In the genomic region with DNA sequence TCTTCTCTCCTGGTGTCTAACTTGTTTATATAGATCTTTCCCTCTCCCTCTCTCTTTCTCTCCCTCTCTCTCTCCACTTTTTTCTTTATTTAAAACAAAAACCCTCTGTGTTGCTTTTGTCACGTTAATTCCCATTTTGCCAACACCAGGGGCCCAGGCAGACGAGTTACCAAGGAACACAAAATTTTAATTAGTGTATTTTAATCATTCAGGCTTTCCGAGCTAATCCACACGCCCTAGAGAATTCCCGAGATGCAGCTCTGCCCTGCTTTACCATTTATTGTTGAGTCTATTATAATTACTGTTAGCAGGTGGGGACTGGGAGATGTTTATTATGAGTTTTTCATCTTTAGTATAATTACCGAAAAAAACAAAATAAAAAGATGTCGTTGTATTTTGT, we compare ENCODE assay signal across 8 mouse cellular contexts. TPM values are rescaled to one million over a fixed set of nuclear protein-coding genes. Genes with fewer than 3 reads are reported as not detected.
A peak's percentile ranks its signal among the peaks of the same experiment; 100 is the strongest.
DNase-seq lines count a peak whose midpoint lies in the region; ATAC-seq and TF ChIP-seq lines count a peak whose summit lies in the region.

No protein-coding gene starts in this region.

- no peak for TF ChIP-seq EP300 in stomach, postnatal 0 days (optimal IDR thresholded peaks at IDR 0.05)

- peak overlapping the region; percentile 50; the same call in 1 of the 2 replicates for H3K9ac ChIP-seq in heart, embryonic 11.5 days (ENCODE audit: low read depth, low read length)
- no peak overlapping the region for H3K9ac ChIP-seq in stomach, embryonic 14.5 days (replicated peaks; ENCODE audit: low read depth, low read length)
- no peak overlapping the region for H3K9ac ChIP-seq in stomach, postnatal 0 days (ENCODE audit: low read length)
- H3K9ac ChIP-seq in limb, embryonic 11.5 days (ENCODE audit: low read length): peak overlapping the region; percentile 46
- H3K9ac ChIP-seq in stomach, embryonic 16.5 days (ENCODE audit: low read length): peak overlapping the region; percentile 1; the same call in 1 of the 2 replicates

- TF ChIP-seq CTCF in stomach, postnatal 0 days (IDR thresholded peaks at IDR 0.05; ENCODE audit: low read depth): no peak

- peaks cover 31% of the 10 kb centered on the region for H3K4me1 ChIP-seq in heart, embryonic 11.5 days (ENCODE audit: control insufficient read depth, insufficient read depth, low read length)
- H3K4me1 ChIP-seq in stomach, embryonic 14.5 days (ENCODE audit: control insufficient read depth, insufficient read depth, low read length): peaks cover 10% of the 10 kb centered on the region; the same call in 1 of the 2 replicates
- no peaks in the 10 kb centered on the region; the same call in 1 of the 2 replicates for H3K4me1 ChIP-seq in stomach, postnatal 0 days (replicated peaks; ENCODE audit: control insufficient read depth, insufficient read depth)
- H3K4me1 ChIP-seq in limb, embryonic 11.5 days (ENCODE audit: control insufficient read depth, insufficient read depth, low read length): peaks cover 10% of the 10 kb centered on the region; the same call in 1 of the 2 replicates
- peaks cover 15% of the 10 kb centered on the region for H3K4me1 ChIP-seq in stomach, embryonic 16.5 days (ENCODE audit: control insufficient read depth, insufficient read depth, low read length)

- H3K36me3 ChIP-seq in heart, embryonic 11.5 days (ENCODE audit: control insufficient read depth, insufficient read depth, low read length): no peaks in the 10 kb centered on the region
- H3K36me3 ChIP-seq in stomach, embryonic 14.5 days (ENCODE audit: control insufficient read depth, insufficient read depth, low read length): no peaks in the 10 kb centered on the region
- no peaks in the 10 kb centered on the region for H3K36me3 ChIP-seq in stomach, postnatal 0 days (ENCODE audit: control insufficient read depth, insufficient read depth, low read length)
- H3K36me3 ChIP-seq in limb, embryonic 11.5 days (ENCODE audit: control insufficient read depth, insufficient read depth, low read length): no peaks in the 10 kb centered on the region
- H3K36me3 ChIP-seq in stomach, embryonic 16.5 days (ENCODE audit: control insufficient read depth, insufficient read depth, low read length): no peaks in the 10 kb centered on the region

- no peak for ATAC-seq in heart, embryonic 11.5 days (replicated peaks; ENCODE audit: insufficient number of reproducible peaks, low FRiP score, low TSS enrichment)
- no peak for ATAC-seq in stomach, embryonic 14.5 days (ENCODE audit: insufficient number of reproducible peaks, insufficient read depth, low FRiP score, low read depth)
- no peak for ATAC-seq in stomach, postnatal 0 days (ENCODE audit: low FRiP score, low TSS enrichment)
- ATAC-seq in limb, embryonic 11.5 days (ENCODE audit: insufficient number of reproducible peaks, low FRiP score, low TSS enrichment, low read depth): no peak
- ATAC-seq in stomach, embryonic 16.5 days (ENCODE audit: insufficient read depth, low FRiP score): no peak

- no peaks in the 10 kb centered on the region for H3K9me3 ChIP-seq in heart, embryonic 11.5 days (replicated peaks; ENCODE audit: control insufficient read depth, low read length)
- no peaks in the 10 kb centered on the region for H3K9me3 ChIP-seq in stomach, embryonic 14.5 days (ENCODE audit: control insufficient read depth, low read depth, low read length)
- H3K9me3 ChIP-seq in stomach, postnatal 0 days (ENCODE audit: control insufficient read depth, low read length): no peaks in the 10 kb centered on the region
- H3K9me3 ChIP-seq in limb, embryonic 11.5 days (ENCODE audit: control insufficient read depth, low read length): no peaks in the 10 kb centered on the region
- no peaks in the 10 kb centered on the region for H3K9me3 ChIP-seq in stomach, embryonic 16.5 days (replicated peaks; ENCODE audit: control insufficient read depth, low read length)

- no peak for DNase-seq in heart, adult 11 months
- DNase-seq in stomach, postnatal 0 days (ENCODE audit: low spot score): no peak
- no peak for DNase-seq in limb, embryonic 11.5 days (ENCODE audit: low spot score)
- DNase-seq in gastrocnemius, postnatal 4 days (ENCODE audit: low spot score in 2 of 2): no peak
- no peak for DNase-seq in adrenal gland, adult 18-20 months (ENCODE audit: low spot score in 2 of 2)

- H3K4me3 ChIP-seq in heart, embryonic 11.5 days (ENCODE audit: low read depth, low read length): no peak overlapping the region
- H3K4me3 ChIP-seq in stomach, embryonic 14.5 days (ENCODE audit: low read depth, low read length): no peak overlapping the region
- H3K4me3 ChIP-seq in stomach, postnatal 0 days (ENCODE audit: low read depth, low read length): no peak overlapping the region
- H3K4me3 ChIP-seq in limb, embryonic 11.5 days (ENCODE audit: low read depth, low read length): 0 out of 2 replicates have a peak overlapping the region, but pooled peaks have one; percentile 30
- no peak overlapping the region for H3K4me3 ChIP-seq in stomach, embryonic 16.5 days (replicated peaks; ENCODE audit: low read length)

- H3K27ac ChIP-seq in heart, embryonic 11.5 days (ENCODE audit: low read depth, low read length): no peak overlapping the region
- H3K27ac ChIP-seq in stomach, embryonic 14.5 days (ENCODE audit: low read length): no peak overlapping the region
- no peak overlapping the region for H3K27ac ChIP-seq in stomach, postnatal 0 days (replicated peaks)
- no peak overlapping the region for H3K27ac ChIP-seq in limb, embryonic 11.5 days (replicated peaks; ENCODE audit: low read depth, low read length)
- no peak overlapping the region for H3K27ac ChIP-seq in stomach, embryonic 16.5 days (ENCODE audit: low read length)

- H3K4me2 ChIP-seq in heart, embryonic 11.5 days: peak overlapping the region; percentile 65
- H3K4me2 ChIP-seq in stomach, embryonic 14.5 days (replicated peaks; ENCODE audit: low read depth, low read length): peak overlapping the region; percentile 38
- H3K4me2 ChIP-seq in stomach, postnatal 0 days (replicated peaks; ENCODE audit: low read depth): no peak overlapping the region
- peak overlapping the region; percentile 50 for H3K4me2 ChIP-seq in limb, embryonic 11.5 days (ENCODE audit: low read depth, severe bottlenecking)
- no peak overlapping the region for H3K4me2 ChIP-seq in stomach, embryonic 16.5 days (ENCODE audit: low read depth, low read length)

- WGBS in heart, embryonic 11.5 days (ENCODE audit: insufficient replicate concordance): 62% methylated on average over 7 of the region's 7 CpGs
- WGBS in stomach, embryonic 14.5 days: 57% methylated on average over 7 of the region's 7 CpGs
- 67% methylated on average over 7 of the region's 7 CpGs for WGBS in stomach, postnatal 0 days
- WGBS in limb, embryonic 11.5 days: 35% methylated on average over 7 of the region's 7 CpGs
- WGBS in stomach, embryonic 16.5 days: 65% methylated on average over 7 of the region's 7 CpGs

- peaks cover 18% of the 10 kb centered on the region for H3K27me3 ChIP-seq in heart, embryonic 11.5 days (ENCODE audit: control insufficient read depth, insufficient read depth, low read length)
- H3K27me3 ChIP-seq in stomach, embryonic 14.5 days (ENCODE audit: control insufficient read depth, insufficient read depth, low read length): 0 out of 2 replicates have a peak, but pooled peaks cover 4% of the 10 kb centered on the region
- no peaks in the 10 kb centered on the region for H3K27me3 ChIP-seq in stomach, postnatal 0 days (ENCODE audit: control insufficient read depth, insufficient read depth, low read length)
- peaks cover 14% of the 10 kb centered on the region for H3K27me3 ChIP-seq in limb, embryonic 11.5 days (ENCODE audit: control insufficient read depth, insufficient read depth, low read length)
- peaks cover 8% of the 10 kb centered on the region; the same call in 1 of the 2 replicates for H3K27me3 ChIP-seq in stomach, embryonic 16.5 days (ENCODE audit: control insufficient read depth, insufficient read depth, low read length)

RNA-seq across cellular contexts. Expression of gene Casz1, which starts 56.4 kb away (rescaled TPM):
- polyA plus RNA-seq in heart, embryonic 11.5 days (2014; fragmentation: Nextera tagmentation; extraction: Ambion mirVana): 15.1 and 19.9 TPM in 2 replicates
- polyA plus RNA-seq in stomach, embryonic 14.5 days (2014; fragmentation: Nextera tagmentation; extraction: Ambion mirVana): 10.3 and 11.2 TPM in 2 replicates
- 9.4 and 10.3 TPM in 2 replicates for polyA plus RNA-seq in stomach, postnatal 0 days (2015; fragmentation: Nextera tagmentation; extraction: Ambion mirVana)
- polyA plus RNA-seq in limb, embryonic 11.5 days (2014; fragmentation: Nextera tagmentation; extraction: Ambion mirVana): 1.5 and 1.6 TPM in 2 replicates
- 9.9 and 10.5 TPM in 2 replicates for polyA plus RNA-seq in stomach, embryonic 16.5 days (2015; fragmentation: Nextera tagmentation; extraction: Ambion mirVana)
- 10 to 100 TPM; 51.6 to 53.4 TPM for total RNA-seq in gastrocnemius, postnatal 4 days (2021)
- total RNA-seq in adrenal gland, adult 18-20 months (2021): 1 to 10 TPM; 4.8 to 6.5 TPM

Comparison
In these comparisons a context has a peak if more than half of its experiments do, and no peak if none do; other contexts are left out.
1. H3K4me2 ChIP-seq: peak in heart, embryonic 11.5 days (single experiment), stomach, embryonic 14.5 days (single experiment) and limb, embryonic 11.5 days (single experiment); none in stomach, postnatal 0 days (single experiment) and stomach, embryonic 16.5 days (single experiment).
2. H3K9ac ChIP-seq: peak in heart, embryonic 11.5 days (single experiment), limb, embryonic 11.5 days (single experiment) and stomach, embryonic 16.5 days (single experiment); none in stomach, embryonic 14.5 days (single experiment) and stomach, postnatal 0 days (single experiment).